Mouse (Mus musculus): ENCODE results near the gene Arhgap17. TPM values are rescaled to one million over a fixed set of nuclear protein-coding genes. Genes with fewer than 3 reads are reported as not detected.

Arhgap17 gene
- polyA plus RNA-seq, 1 experiment = 8.2 TPM

DNA sequence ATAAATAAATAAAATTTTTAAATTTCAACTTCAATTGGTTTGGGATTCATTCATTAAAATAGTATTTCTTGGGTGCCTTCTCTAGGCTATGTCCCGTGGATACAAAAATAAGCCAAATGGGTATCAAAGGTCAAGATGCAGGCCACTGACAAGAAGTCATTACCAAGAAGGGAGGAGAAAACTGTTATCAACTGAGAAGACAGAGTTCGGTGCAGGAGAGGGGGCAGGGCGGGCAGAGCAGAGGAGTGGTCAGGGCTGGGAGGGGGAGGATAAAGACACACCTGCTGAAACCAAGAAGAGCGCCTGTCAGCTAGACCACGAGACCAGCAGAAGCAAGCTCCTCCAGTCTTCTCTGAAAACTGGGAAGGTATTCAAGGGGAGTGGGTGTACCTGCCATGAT, 15.8 kb downstream of the Arhgap17 start:
- Histone ChIP-seq H3K36me3 (ENCODE audit: control insufficient read depth, insufficient read depth, low read length) (no peaks in the 10 kb centered on the region), H3K4me3 (ENCODE audit: control insufficient read depth, low read depth, low read length) (no peak overlapping the region), H3K4me1 (ENCODE audit: control insufficient read depth, insufficient read depth, low read length) (no peaks in the 10 kb centered on the region), H3K27ac (ENCODE audit: control insufficient read depth, insufficient read depth, low read depth, low read length) (no peak overlapping the region), H3K27me3 (ENCODE audit: control insufficient read depth, insufficient read depth, low read length) (no peaks in the 10 kb centered on the region)
- TF ChIP-seq POLR2A (IDR thresholded peaks at IDR 0.05; ENCODE audit: control insufficient read depth, low read depth, low read length) (no peak), CTCF (IDR thresholded peaks at IDR 0.05; ENCODE audit: control insufficient read depth, insufficient read depth, insufficient replicate concordance, low read depth, low read length) (no peak)

DNA sequence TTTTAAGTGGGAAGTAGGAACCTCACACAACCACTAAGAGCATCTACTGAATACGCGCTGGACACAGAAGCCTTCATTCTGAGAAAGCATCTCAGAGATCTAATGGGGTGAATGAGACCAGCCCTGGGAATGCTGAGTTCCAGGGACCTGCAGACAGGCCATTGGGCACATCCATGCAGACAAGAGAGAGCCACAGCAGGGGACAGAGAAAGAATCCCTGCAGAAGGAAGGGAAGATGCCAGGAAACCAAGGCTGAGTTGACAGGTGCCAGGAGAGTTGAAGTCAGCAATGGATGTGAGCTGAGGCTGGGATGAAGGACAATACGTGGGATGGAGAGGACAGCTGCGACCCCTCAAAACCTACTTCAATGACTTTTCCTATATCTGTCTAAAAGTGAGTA, 16.6 kb downstream of the Arhgap17 start:
- H3K4me1 ChIP-seq (ENCODE audit: control insufficient read depth, insufficient read depth, low read length) = no peaks in the 10 kb centered on the region
- H3K27ac ChIP-seq (ENCODE audit: control insufficient read depth, insufficient read depth, low read depth, low read length) = no peak overlapping the region
- no peak for TF ChIP-seq POLR2A (IDR thresholded peaks at IDR 0.05; ENCODE audit: control insufficient read depth, low read depth, low read length)
- TF ChIP-seq CTCF (IDR thresholded peaks at IDR 0.05; ENCODE audit: control insufficient read depth, insufficient read depth, insufficient replicate concordance, low read depth, low read length) = no peak

GRCm38 (mm10) chr7:123350243-123350642, 19.5 kb downstream of the Arhgap17 start:
- Histone ChIP-seq H3K36me3 (ENCODE audit: control insufficient read depth, insufficient read depth, low read length) (no peaks in the 10 kb centered on the region), H3K27ac (ENCODE audit: control insufficient read depth, insufficient read depth, low read depth, low read length) (no peak overlapping the region), H3K4me1 (ENCODE audit: control insufficient read depth, insufficient read depth, low read length) (no peaks in the 10 kb centered on the region), H3K27me3 (ENCODE audit: control insufficient read depth, insufficient read depth, low read length) (no peaks in the 10 kb centered on the region), H3K4me3 (ENCODE audit: control insufficient read depth, low read depth, low read length) (no peak overlapping the region)
- TF ChIP-seq POLR2A (IDR thresholded peaks at IDR 0.05; ENCODE audit: control insufficient read depth, low read depth, low read length) (no peak), CTCF (IDR thresholded peaks at IDR 0.05; ENCODE audit: control insufficient read depth, insufficient read depth, insufficient replicate concordance, low read depth, low read length) (no peak)

More for the DNA sequence above, 16.6 kb downstream of the Arhgap17 start:
- Histone ChIP-seq H3K27me3 (ENCODE audit: control insufficient read depth, insufficient read depth, low read length) (no peaks in the 10 kb centered on the region), H3K4me3 (ENCODE audit: control insufficient read depth, low read depth, low read length) (no peak overlapping the region), H3K36me3 (ENCODE audit: control insufficient read depth, insufficient read depth, low read length) (no peaks in the 10 kb centered on the region)

- TF ChIP-seq POLR2A (IDR thresholded peaks at IDR 0.05; ENCODE audit: control insufficient read depth, low read depth, low read length) (no peak), CTCF (IDR thresholded peaks at IDR 0.05; ENCODE audit: control insufficient read depth, insufficient read depth, insufficient replicate concordance, low read depth, low read length) (no peak)
- Histone ChIP-seq H3K4me1 (ENCODE audit: control insufficient read depth, insufficient read depth, low read length) (no peaks in the 10 kb centered on the region), H3K27me3 (ENCODE audit: control insufficient read depth, insufficient read depth, low read length) (no peaks in the 10 kb centered on the region), H3K36me3 (ENCODE audit: control insufficient read depth, insufficient read depth, low read length) (no peaks in the 10 kb centered on the region), H3K4me3 (ENCODE audit: control insufficient read depth, low read depth, low read length) (no peak overlapping the region), H3K27ac (ENCODE audit: control insufficient read depth, insufficient read depth, low read depth, low read length) (no peak overlapping the region)
Observed at GRCm38 (mm10) chr7:123349813-123350212, 19.9 kb downstream of the Arhgap17 start.

DNA sequence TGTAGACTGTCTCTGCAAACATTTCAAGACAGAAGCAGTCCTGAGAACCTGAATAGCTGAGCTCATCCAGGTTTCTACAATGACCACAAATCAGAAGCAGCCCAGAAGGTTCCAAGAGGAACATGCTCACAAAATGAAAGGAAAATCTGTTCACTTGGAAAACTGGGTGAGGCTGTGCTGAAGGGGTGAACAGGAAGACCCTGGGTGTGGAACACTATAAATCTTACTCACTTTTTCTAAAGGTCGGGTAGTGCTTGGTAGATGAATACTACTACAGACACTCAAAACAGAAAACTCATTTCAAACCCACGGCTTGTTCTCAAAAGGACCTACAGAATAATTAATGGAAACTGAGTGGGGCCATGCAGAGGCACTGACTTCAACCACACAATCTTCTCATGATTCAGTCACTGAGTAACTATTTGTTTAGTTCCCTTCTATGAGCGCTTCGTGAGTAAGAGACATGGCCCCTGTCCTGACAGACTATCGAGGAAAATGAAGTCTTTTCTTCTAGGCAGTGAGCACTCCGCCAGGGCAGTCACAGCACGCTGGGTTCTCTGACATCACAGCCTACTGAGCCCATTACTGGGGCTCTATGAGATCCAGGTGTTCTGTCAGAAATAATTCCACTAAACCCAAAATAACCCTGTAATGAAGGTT, 23.0 kb downstream of the Arhgap17 start:
- no peaks in the 10 kb centered on the region; the same call in 1 of the 2 replicates for H3K4me1 ChIP-seq (ENCODE audit: control insufficient read depth, insufficient read depth, low read length)
- no peak overlapping the region for H3K4me3 ChIP-seq (ENCODE audit: control insufficient read depth, low read depth, low read length)
- no peaks in the 10 kb centered on the region for H3K27me3 ChIP-seq (ENCODE audit: control insufficient read depth, insufficient read depth, low read length)
- H3K36me3 ChIP-seq (ENCODE audit: control insufficient read depth, insufficient read depth, low read length) = no peaks in the 10 kb centered on the region
- H3K27ac ChIP-seq (ENCODE audit: control insufficient read depth, insufficient read depth, low read depth, low read length) = no peak overlapping the region
- TF ChIP-seq POLR2A (IDR thresholded peaks at IDR 0.05; ENCODE audit: control insufficient read depth, low read depth, low read length) = no peak
- no peak for TF ChIP-seq CTCF (IDR thresholded peaks at IDR 0.05; ENCODE audit: control insufficient read depth, insufficient read depth, insufficient replicate concordance, low read depth, low read length)

DNA sequence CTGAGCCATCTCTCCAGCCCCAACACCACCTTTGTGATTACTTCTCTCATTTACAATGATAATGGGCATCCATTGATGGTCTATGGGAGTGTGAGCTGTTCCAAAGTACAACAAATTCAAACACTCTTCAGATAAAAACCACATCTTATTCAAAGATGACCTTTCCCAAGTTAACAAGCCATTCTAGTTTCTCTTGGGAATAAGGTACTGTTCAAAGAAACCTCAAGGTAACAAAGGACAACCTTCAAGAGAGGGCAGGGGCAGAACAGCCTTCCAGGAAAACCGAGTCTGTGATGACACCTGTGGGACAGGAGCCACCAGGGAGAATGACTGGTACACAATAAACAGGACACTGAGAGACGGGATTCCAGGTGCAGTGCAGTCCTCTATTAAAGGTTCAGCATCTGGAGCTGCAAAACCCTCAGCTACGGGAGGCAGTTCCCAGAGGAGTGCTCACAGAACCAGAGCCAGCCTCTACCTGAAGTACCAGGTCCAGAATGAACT, 24.6 kb downstream of the Arhgap17 start:
- no peak for TF ChIP-seq CTCF (IDR thresholded peaks at IDR 0.05; ENCODE audit: control insufficient read depth, insufficient read depth, insufficient replicate concordance, low read depth, low read length)
- no peak for TF ChIP-seq POLR2A (IDR thresholded peaks at IDR 0.05; ENCODE audit: control insufficient read depth, low read depth, low read length)
- no peaks in the 10 kb centered on the region for H3K36me3 ChIP-seq (ENCODE audit: control insufficient read depth, insufficient read depth, low read length)
- H3K4me3 ChIP-seq (ENCODE audit: control insufficient read depth, low read depth, low read length) = no peak overlapping the region
- H3K27me3 ChIP-seq (ENCODE audit: control insufficient read depth, insufficient read depth, low read length) = no peaks in the 10 kb centered on the region
- H3K27ac ChIP-seq (ENCODE audit: control insufficient read depth, insufficient read depth, low read depth, low read length) = no peak overlapping the region
- H3K4me1 ChIP-seq (ENCODE audit: control insufficient read depth, insufficient read depth, low read length) = no peaks in the 10 kb centered on the region; the same call in 1 of the 2 replicates

DNA sequence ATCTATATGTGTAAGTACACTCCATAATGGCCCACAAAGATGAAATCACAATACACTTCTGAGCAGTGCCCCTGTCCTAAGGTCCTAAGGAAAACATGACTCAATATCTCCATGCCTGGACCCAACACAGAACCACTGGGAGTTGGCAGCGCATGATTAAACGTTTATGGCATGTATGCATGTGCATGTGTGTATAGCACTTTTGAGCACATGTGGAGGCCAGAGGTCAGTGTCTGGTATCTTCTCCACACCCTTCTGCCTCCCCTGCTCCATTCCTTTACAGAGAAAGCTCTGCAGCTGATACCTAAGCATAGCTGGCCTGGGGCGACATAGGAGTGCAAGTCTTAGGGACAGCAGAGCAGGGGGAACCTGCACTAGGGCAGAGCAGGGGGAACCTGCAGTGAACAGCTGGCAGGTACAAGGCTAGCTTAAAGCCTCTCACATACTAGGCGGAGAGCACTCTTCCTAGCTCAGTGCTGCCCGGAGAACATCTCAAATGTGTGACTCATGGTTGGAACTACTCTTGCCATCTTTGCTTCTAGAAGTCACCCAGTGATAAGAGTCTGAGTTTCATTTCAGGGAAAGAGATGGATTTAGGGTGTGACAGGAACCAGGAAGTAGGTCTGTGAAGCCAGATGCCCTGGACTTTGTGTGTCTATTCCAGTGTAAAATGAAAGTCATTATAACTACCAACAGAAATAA, 25.5 kb downstream of the Arhgap17 start:
- TF ChIP-seq POLR2A (IDR thresholded peaks at IDR 0.05; ENCODE audit: control insufficient read depth, low read depth, low read length) (no peak), CTCF (IDR thresholded peaks at IDR 0.05; ENCODE audit: control insufficient read depth, insufficient read depth, insufficient replicate concordance, low read depth, low read length) (no peak)
- Histone ChIP-seq H3K27ac (ENCODE audit: control insufficient read depth, insufficient read depth, low read depth, low read length) (no peak overlapping the region), H3K27me3 (ENCODE audit: control insufficient read depth, insufficient read depth, low read length) (no peaks in the 10 kb centered on the region), H3K4me1 (ENCODE audit: control insufficient read depth, insufficient read depth, low read length) (no peaks in the 10 kb centered on the region; the same call in 1 of the 2 replicates), H3K36me3 (ENCODE audit: control insufficient read depth, insufficient read depth, low read length) (no peaks in the 10 kb centered on the region), H3K4me3 (ENCODE audit: control insufficient read depth, low read depth, low read length) (no peak overlapping the region)
